Mouse (Mus musculus) olfactory bulb, adult 2 months (tissue): Measurements from ENCODE around the gene Ubl5. TPM values are rescaled to one million over a fixed set of nuclear protein-coding genes. Genes with fewer than 3 reads are reported as not detected.
"Not testable (repeated sequence)": the region's sequence is repeated elsewhere in the genome, so short reads cannot be mapped to it uniquely, and the experiment has no call there.

Experiments used
- H3K27ac ChIP-seq: fragments of 200-500 bp; 2 replicates; pipeline ENCODE4 v1.5.1; 2012; ENCODE audit warnings: low read depth, low read length; ENCODE audit not compliant: insufficient read depth
- H3K4me1 ChIP-seq: fragments of 200-500 bp; 2 replicates; pipeline ENCODE4 v1.6.1; 2012; ENCODE audit warnings: low read length; ENCODE audit not compliant: control insufficient read depth, insufficient read depth
- H3K4me3 ChIP-seq: fragments of 200-500 bp; 2 replicates; pipeline ENCODE4 v1.5.1; 2012; ENCODE audit warnings: mild to moderate bottlenecking, low read depth, low read length, moderate library complexity; ENCODE audit not compliant: insufficient read depth
- CTCF ChIP-seq: fragments of 200-500 bp; IDR thresholded peaks from 2 replicates; pipeline ENCODE4 v1.5.1; 2012; ENCODE audit warnings: low read depth, mild to moderate bottlenecking, low read length, moderate library complexity; ENCODE audit not compliant: insufficient read depth
- POLR2A ChIP-seq: fragments of 200-500 bp; IDR thresholded peaks from 2 replicates; pipeline ENCODE4 v1.6.1; 2012; ENCODE audit warnings: mild to moderate bottlenecking, low read depth, low read length, moderate library complexity; ENCODE audit not compliant: insufficient read depth
- WGBS: fragments of 180-500 bp; shearing (Covaris S2); methylation state at CpG from one replicate; pipeline ENCODE4 v1.1.7; 2018; 5-methylcytosine and 5-hydroxymethylcytosine counted together
- polyA plus RNA-seq: library from polyadenylated mRNA; stranded (reverse); fragments of >200 nt; gene quantifications from 2 replicates; pipeline ENCODE4 v1.2.4, GENCODE M21; 2012; ENCODE audit warnings: low replicate concordance; ENCODE audit not compliant: missing spikeins, insufficient read depth, insufficient read length

Gene Ubl5
- polyA plus RNA-seq, 1 experiment = 162 TPM

DNA sequence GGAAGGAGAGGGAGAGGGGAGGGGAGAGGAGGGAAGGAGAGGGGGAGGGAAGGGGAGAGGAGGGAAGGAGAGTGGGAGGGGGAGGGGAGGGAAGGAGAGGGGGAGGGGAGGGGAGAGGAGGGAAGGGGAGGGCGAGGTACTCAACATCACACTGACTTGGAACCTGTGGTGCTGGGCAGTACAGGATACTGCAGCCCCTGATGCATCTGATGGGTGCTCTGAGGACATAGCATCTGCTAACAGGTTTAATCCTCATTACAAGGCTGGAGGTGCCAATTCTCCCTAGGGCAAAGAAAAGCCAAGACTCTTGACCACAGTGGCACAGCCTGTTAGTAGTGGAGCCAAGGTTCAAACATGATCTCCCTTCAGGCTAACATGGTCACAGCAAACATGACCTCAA lies 46.7 kb downstream of the Ubl5 start:
- H3K4me1 ChIP-seq = peaks cover 6% of the 10 kb centered on the region
- WGBS = no CpG with 5 or more reads among the region's 1 CpGs
- H3K27ac ChIP-seq = no peak overlapping the region
- TF ChIP-seq POLR2A (no peak), CTCF (no peak)
- H3K4me3 ChIP-seq = no peak overlapping the region

DNA sequence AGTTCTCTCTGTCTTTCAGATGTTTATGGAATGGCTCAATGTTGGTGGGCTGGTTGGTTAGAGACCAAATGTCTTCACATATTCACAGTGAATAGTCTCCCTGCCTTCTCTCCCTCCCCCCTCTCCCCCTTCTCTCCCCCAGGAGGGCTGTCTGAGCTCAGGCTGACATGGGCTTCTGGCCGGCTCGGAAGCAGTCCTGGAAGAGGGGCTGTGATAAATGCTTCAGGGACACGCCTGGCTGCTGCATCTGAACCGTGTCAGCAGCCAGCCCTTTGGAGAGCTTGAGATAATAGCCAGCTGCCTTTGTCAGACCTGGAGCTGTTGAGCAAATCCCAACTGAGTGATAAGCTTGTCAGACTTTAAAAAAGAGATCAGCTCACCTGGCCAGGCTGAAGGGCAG lies 47.2 kb downstream of the Ubl5 start:
- no peak for TF ChIP-seq CTCF
- no peak for TF ChIP-seq POLR2A
- Histone ChIP-seq H3K27ac (no peak overlapping the region), H3K4me1 (peaks cover 11% of the 10 kb centered on the region), H3K4me3 (no peak overlapping the region)
- 34% methylated on average over 4 of the region's 4 CpGs for WGBS

DNA sequence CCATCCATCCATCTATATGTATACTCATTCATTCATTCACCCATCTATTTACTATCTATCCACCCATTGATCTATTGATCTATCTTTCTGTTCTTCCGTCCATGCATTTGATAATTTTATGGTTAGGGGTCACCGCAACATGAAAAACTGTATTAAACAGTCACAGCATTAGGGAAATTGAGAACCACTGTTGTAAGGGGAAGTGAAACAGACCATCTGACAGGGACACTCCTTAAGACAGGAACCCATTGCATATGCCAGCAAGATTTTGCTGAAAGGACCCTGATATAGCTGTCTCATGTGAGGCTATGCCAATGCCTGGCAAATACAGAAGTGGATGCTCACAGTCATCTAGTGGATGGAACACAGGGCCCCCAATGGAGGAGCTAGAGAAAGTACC lies 47.8 kb downstream of the Ubl5 start:
- not testable (repeated sequence) for H3K27ac ChIP-seq, H3K4me3 ChIP-seq
- WGBS = 97% methylated on average over 2 of the region's 2 CpGs
- peaks cover 12% of the 10 kb centered on the region for H3K4me1 ChIP-seq

DNA sequence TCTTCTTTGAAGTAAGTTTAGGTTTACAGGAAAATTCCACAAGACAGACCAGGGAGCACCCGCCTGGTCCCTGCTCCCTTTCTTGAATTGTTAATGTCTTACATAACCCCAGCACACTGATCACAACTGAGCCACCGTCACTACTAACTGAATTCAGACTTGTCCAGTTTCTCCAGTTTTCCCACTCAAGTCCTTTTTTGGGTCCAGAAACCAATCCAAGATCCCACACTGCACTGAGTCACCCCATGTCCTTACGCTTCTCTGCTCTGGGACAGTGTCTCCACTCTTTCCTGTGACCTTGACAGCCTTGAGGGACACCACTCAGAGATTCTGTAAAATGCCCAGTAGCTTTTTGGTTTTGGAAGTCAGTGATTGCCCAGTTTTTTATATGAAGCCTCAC lies 50.2 kb downstream of the Ubl5 start:
- TF ChIP-seq CTCF = no peak
- no peak for TF ChIP-seq POLR2A
- Histone ChIP-seq H3K4me3 (no peak overlapping the region), H3K4me1 (peaks cover 10% of the 10 kb centered on the region), H3K27ac (no peak overlapping the region)
- WGBS = 88% methylated on average over 3 of the region's 3 CpGs

DNA sequence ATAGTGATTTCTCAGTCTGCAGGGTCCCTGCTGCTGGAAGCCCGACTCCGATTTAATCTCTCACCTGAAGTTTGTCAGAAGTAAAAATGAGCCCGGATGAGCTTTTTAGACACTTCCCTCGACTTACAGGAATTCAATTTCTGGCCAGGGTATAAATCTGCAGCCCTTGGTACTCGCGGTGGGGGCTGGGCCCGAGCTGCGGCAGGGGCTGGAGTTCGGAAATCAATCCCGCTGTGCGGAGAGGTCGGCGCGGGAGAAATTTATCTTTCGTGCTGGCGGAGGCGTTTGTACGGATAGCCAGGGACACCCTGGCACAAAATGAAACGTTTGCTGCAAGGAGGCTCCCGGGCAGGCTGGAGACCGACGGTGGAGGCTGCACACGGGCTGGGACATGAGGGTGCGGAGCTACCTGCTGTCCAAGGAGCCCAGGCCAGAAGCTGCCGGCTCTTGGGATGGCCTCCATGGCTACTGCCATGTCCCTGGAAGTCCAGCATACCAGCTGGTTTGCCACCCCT lies 52.1 kb downstream of the Ubl5 start:
- Histone ChIP-seq H3K4me1 (peaks cover 10% of the 10 kb centered on the region), H3K4me3 (peak overlapping the region; percentile 12), H3K27ac (no peak overlapping the region)
- WGBS = 11% methylated on average over 25 of the region's 25 CpGs
- no peak for TF ChIP-seq CTCF
- TF ChIP-seq POLR2A = no peak

- H3K4me1 ChIP-seq = peaks cover 8% of the 10 kb centered on the region
- 60% methylated on average over 5 of the region's 5 CpGs for WGBS
- no peak for TF ChIP-seq POLR2A
- H3K27ac ChIP-seq = no peak overlapping the region
- no peak overlapping the region for H3K4me3 ChIP-seq
These were observed 53.5 kb downstream of the Ubl5 start for GRCm38 (mm10) chr9:20696107-20696712.

Other genes with a start within 250 kb of the Ubl5 start
- not detected in 2 replicates for gene Zfp26, start 182.7 kb upstream of the Ubl5 start, polyA plus RNA-seq
- gene Zfp426, start 150.1 kb upstream of the Ubl5 start, polyA plus RNA-seq = not detected in 2 replicates
- gene Zfp266, start 121.5 kb upstream of the Ubl5 start, polyA plus RNA-seq = 158 TPM in 1 of 2 replicates, not detected in the other
- not detected in 2 replicates for gene Zfp846, start 61.6 kb upstream of the Ubl5 start, polyA plus RNA-seq
- not detected in 2 replicates for gene Fbxl12, start 1.9 kb downstream of the Ubl5 start, polyA plus RNA-seq
- gene Pin1, start 9.2 kb downstream of the Ubl5 start, polyA plus RNA-seq = not detected in 2 replicates
- not detected in 2 replicates for gene Olfm2, start 103.5 kb downstream of the Ubl5 start, polyA plus RNA-seq
- gene Col5a3, start 172.2 kb downstream of the Ubl5 start, polyA plus RNA-seq = not detected in 2 replicates
- not detected in 2 replicates for gene Rdh8, start 175.6 kb downstream of the Ubl5 start, polyA plus RNA-seq
- gene A230050P20Rik, start 225.8 kb downstream of the Ubl5 start, polyA plus RNA-seq = 183 TPM in 1 of 2 replicates, not detected in the other
- not detected in 2 replicates for gene Angptl6, start 236.8 kb downstream of the Ubl5 start, polyA plus RNA-seq
- not detected in 2 replicates for gene Ppan, start 245.3 kb downstream of the Ubl5 start, polyA plus RNA-seq